Mouse (Mus musculus) gastrocnemius, postnatal 10 days (tissue): Measurements from ENCODE around the gene Cisd3. TPM values are rescaled to one million over a fixed set of nuclear protein-coding genes. Genes with fewer than 3 reads are reported as not detected.

Source experiments
- DNase-seq: peaks from one replicate; pipeline ENCODE4 v3.0.0; 2021; ENCODE audit warnings: mixed read lengths
- total RNA-seq, 2 experiments: library from RNA; stranded (reverse); gene quantifications; 2 replicates each; pipeline ENCODE4 v1.2.3; 2021

The Cisd3 gene
- total RNA-seq, 2 experiments from 2014 or later, result 84.5 to 99.4 TPM

DNA sequence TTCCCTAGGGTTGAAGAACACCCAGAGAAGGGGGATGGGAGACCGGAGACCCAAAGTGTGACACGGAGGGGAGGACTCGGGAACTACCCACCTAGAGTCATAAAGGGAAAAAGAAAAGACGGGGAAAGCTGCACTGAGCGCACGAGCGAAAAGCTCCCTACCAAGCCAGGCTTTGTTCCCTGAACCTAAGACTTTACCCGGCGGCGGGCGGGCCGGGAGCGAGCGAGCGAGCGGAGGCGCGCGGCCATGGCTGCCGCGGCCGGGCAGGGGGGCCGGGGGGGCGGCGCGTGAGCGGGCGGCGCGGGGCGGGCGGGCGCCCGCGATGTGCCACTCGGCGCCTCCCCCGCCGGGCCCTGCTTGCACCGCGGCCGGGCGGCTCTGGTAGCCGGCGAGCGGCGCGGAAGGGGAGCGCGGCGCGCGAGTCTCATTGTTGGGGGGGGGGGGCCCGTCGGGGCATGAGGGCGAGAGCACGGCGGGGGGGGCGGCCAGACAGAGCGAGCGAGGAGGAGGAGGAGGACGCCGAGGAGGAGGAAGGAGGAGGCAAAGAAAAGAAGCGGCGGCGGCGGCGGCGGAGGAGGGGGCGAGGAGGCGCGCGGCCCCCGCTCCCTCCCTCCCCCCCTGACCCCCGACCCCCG lies 22.6 kb upstream of the Cisd3 start, which contains the start of gene Mllt6:
TSS of gene Mllt6 (plus strand) at position 522 of the 635 bp plus-strand sequence.
- DNase-seq, result peak; percentile 81

DNA sequence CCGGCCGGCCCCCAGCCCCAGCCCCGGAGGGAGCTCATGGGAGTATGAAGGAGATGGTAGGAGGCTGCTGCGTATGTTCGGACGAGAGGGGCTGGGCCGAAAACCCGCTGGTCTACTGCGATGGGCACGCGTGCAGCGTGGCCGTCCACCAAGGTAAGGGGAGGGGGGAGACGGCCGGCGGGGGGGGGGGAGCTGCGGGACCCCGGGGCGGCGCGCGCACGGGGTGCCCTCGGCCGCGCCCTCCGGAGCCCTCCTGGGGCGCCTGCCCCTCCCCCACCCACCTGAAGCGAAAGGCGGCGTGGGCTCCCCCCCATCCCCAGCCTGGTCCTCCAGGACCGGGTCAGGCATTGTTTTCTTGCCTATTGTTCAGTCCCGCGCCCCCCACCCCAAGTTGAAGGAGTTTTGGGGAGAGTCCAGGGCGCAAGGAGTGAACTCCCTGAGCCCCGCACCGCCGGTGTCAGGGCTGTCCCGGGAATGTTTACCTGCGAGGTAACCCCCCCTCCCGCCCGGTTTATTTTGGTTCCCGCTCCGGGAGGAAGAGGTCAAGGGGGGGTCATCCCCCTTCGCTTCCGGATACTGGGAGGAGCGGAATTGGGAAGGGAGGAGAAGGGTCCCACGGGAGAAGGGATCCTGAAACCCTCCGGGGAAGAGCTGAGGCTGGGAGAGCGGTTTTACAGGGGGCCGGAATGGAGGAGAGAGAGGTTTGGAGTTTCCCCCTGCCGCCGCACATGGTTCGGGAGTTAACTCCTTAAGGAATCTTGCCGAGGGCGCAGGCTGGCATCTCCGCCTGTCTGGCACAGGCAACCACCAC lies 21.9 kb upstream of the Cisd3 start:
- DNase-seq, result no peak

- DNase-seq, result no peak
Observed at GRCm38 (mm10) chr11:97664339-97664665, 21.3 kb upstream of the Cisd3 start.

- no peak for DNase-seq
Observed at GRCm38 (mm10) chr11:97664771-97665240, 20.8 kb upstream of the Cisd3 start.

GRCm38 (mm10) chr11:97665431-97665830 lies 20.2 kb upstream of the Cisd3 start:
- no peak for DNase-seq

DNA sequence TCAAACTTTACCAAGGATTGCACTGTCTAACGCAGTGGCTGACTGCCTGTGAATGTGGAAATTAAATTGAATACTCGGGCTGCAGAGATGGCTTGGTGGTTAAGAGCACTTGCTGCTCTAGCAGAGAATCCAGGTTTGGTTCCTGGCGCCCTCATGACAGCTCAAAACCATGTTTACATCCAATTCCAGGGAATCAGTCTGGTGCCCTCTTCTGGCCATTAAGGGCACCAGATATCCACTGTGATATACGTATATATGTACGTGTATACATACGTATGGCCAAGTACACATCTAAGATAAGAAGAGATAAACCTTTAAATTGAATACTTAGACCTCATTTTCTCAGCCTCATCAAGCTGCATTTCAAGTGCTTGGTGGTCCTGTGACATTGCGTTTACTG lies 19.4 kb upstream of the Cisd3 start:
- no peak for DNase-seq

DNA sequence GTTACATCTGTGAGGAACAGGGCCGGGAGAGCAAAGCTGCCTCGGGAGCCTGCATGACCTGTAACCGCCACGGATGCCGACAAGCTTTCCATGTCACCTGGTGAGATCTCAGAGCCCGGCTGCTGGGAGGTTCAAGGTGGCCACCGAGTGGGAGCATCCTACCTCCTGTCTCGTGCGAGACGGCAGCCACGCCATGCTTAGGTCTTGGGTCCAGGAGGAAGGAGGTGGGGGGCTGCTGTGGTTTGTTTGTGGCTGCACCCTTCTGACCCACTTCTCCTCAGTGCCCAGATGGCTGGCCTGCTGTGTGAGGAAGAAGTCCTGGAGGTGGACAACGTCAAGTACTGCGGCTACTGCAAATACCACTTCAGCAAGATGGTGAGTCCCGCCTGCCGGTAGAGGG lies 18.8 kb upstream of the Cisd3 start:
- no peak for DNase-seq

GRCm38 (mm10) chr11:97668160-97668559 lies 17.5 kb upstream of the Cisd3 start:
- no peak for DNase-seq

GRCm38 (mm10) chr11:97669268-97669667 lies 16.4 kb upstream of the Cisd3 start:
- no peak for DNase-seq

GRCm38 (mm10) chr11:97669829-97670228 lies 15.8 kb upstream of the Cisd3 start:
- peak; percentile 62 for DNase-seq

- DNase-seq, result no peak
Observed at GRCm38 (mm10) chr11:97670234-97671176, 15.1 kb upstream of the Cisd3 start.

GRCm38 (mm10) chr11:97671177-97671527 lies 14.5 kb upstream of the Cisd3 start:
- DNase-seq, result no peak

DNA sequence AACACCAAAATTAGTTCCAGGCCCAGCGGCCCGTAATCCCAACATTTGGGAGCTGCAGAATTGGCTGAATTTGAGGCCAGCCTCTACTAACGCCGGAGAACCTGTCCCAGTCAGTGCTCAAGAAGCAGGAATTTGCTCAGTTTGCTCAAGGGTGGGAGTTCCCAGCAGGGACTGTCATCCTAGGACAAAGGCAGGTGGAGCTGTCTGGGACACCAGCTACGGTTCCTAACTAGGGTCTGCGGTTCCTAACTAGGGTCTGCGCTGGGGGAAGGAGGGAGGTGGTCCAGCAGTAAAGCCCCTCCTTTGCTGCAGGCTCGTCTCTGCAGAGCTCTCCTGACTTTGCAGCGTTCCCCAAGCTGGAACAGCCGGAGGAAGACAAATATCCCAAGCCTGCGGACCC lies 12.5 kb upstream of the Cisd3 start:
- DNase-seq, result no peak

DNA sequence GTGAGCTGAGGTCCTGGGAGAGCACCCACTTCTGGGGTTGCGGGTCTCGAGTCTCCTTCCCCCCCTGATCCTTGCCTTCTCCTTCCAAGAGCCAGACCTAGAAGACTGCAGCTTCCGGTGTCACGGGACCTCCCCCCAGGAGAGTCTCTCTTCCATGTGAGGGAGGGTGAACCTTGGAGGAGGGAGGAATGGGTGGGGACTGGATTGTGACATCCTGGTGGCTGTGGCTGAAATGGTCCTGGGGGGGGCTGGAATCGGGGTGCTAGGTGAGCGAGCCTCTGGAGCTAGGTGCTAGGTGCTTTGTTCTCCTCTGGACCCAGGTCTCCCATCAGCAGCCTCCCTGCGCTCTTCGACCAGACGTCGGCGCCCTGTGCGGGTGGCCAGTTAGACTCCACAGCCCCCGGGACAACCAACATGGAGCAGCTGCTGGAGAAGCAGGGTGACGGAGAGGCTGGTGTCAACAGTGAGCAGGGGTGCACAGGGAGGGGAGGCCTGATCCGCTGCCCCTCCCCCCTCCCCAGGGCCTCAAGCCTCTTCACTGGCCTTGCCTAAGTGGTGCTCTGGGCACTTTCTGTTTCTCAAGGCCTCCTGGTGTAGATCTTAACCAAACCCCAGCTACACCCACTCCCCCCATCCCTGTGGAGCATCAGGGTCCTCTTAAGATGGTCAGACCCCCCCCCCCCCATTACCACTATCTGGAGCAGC lies 9.4 kb upstream of the Cisd3 start:
- DNase-seq, result no peak

GRCm38 (mm10) chr11:97677381-97677780 lies 8.2 kb upstream of the Cisd3 start:
- DNase-seq, result no peak

DNA sequence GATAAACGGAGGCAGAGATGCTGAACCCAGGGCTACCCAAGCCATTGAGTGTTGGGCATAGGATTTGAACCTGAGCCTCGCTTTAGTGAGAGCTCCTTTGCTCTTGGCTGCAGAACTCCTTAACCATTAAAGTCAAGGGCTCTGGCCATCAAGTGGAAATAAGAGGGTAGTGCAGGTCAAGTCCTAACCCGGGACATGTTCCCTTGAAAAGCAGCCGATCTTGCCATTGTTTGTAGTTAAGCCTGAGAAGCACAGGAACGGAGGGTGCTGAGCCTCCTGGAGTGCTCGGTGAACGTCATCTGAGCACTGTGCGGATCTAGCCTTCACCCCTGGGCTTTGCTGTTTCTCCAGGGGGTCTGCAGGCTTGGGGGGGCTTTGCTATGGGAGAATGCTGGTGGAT lies 7.8 kb upstream of the Cisd3 start:
- no peak for DNase-seq

- DNase-seq, result no peak
Observed at GRCm38 (mm10) chr11:97678301-97678700, 7.3 kb upstream of the Cisd3 start.

GRCm38 (mm10) chr11:97680430-97680829 lies 5.2 kb upstream of the Cisd3 start:
- DNase-seq, result peak; percentile 48

GRCm38 (mm10) chr11:97682504-97683055 lies 3.0 kb upstream of the Cisd3 start:
- no peak for DNase-seq

DNA sequence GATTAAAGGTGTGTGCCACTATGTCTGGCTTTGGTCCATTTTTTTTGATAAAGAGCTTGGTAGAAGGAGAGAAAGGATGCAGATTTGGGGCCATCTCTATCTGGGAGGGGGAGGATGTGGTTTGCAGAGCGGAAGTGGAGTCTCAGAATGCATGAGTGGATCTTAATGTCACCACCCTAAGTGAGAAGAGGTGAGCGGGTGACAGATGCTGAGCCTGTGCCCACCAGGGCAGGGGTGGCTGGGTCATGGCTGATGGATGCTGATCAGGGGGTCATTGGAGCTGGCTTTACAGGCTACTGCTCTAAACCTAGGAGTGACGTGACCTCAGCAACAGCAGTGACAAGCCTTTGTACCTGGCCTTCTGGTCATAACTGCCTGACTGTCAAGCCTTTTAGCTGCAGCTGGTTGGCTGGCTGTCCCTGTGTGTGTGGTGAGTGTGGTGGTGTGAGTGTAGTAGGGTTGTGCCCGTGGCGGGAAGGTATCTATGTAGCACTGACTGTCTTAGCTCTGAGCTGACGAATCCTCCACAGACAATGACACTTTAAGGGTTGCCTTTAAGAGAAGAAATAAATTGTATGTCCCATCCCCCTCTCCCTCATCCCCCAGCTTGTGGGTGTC lies 1.5 kb upstream of the Cisd3 start:
- DNase-seq, result no peak

DNA sequence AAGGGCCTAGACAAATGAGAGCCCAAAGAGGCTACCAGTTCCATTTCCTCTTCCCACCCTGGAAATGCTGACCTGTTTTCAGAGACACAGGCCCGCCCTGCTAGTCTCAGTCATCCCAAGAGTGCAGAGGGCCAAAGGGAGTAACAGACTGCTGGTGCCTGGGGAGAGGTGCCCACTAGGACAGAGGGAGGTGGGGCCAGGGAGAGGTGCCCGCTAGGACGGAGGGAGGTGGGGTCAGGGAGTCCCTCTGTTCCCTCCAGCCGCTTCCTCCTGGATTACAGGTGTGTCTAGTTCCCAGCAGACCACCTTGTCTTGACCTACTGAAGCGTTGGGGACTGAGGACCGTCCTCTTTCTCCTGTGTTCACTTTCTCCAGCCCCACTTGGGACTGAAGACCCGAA lies 860 bp upstream of the Cisd3 start:
- no peak for DNase-seq
